Mouse (Mus musculus): ENCODE data around the gene P4ha2.
"Not testable (repeated sequence)": the region's sequence is repeated elsewhere in the genome, so short reads cannot be mapped to it uniquely, and the experiment has no call there.

Gene P4ha2

DNA sequence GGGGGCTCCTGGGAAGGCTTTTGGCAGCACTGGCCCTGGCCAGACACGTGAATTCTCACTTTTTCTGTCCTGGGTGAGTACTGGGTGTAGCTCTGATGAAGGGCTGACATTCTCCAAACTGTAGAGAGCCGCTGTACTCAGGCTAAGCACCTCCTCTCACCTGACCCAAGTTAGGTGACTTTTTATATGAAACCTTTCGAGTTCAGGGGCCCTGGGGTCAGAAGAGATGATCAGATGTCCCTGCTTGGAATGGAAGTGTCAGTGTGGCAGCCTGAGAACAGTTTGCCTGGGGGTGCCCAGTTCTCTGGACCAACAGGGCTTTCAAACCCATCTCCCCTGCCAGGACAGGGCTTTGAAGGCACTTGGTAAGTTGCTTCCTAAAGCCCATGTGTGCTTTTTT is 8.2 kb downstream of the P4ha2 start:
- no peak for DNase-seq

DNA sequence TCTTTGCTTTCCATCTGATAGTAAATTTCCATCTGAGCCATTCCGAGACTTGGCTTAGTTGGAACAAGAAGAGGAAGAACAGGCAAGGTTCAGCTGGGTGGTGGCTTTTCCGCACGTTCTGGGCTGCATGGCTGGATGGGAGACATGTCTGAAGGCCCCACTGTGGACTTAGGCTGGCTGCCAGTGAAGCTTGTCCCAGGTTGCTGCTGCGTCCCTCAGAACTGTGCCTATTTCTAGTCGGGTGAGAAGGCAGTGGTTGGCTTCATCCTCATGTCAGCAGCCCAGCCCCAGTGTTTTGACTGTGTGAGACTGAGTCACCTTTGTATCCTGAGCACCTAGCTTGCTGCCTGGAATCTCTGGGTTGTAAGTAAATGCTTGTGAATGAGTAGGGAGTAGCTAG is 9.0 kb downstream of the P4ha2 start:
- DNase-seq: peak; percentile 49 to 60

DNA sequence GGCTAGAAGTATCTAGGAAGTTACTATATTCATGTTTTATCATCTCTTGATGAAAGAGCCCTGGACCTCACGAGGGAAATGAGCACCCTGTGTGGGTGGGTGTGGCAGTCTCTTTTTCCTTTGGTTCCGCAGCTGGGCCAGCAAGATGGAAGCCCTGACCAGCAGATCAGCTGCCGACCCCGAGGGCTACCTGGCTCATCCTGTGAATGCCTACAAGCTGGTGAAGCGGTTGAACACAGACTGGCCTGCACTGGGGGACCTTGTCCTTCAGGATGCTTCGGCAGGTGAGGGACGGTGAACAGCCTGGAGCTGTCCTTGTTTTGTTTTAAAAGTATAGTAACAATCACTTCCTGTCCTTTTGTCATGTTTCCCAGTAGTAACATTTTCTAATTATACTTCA is 11.4 kb downstream of the P4ha2 start:
- no peak for DNase-seq

DNA sequence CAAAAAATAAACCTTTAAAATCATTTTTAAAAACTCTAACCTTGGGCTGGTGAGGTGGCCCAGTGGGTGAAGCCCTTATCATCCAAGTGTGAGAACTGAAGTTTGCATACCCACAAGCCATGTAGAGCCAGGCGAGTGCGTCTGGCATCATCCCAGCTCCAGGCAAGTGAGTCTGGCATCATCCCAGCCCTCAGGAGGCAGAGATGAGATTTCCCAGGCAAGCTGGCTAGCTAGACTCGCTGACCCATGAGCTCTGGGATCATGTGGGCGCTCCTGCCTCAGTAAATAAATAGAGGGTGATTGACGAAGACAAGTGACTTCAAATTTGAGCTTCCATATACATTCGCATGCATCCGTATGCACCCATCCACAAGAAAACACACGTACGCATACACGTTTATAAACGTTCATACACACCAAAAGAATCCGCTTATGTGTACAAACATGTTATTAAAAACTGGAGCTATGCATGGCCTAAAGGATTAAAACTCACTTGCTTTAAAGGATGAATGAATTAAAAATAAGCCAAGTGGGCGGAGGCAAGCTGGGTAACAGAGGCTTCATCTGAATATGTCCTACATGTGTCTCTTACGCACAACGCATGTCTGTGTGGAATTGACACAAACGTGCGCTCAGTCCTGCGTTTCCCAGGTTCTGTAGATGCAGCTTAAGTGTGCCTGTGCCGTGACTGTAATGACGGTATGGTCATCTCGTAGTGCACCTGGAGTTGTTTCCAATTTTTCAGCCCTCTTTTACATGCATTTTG is 12.3 kb downstream of the P4ha2 start:
- peak; percentile 90 for DNase-seq

DNA sequence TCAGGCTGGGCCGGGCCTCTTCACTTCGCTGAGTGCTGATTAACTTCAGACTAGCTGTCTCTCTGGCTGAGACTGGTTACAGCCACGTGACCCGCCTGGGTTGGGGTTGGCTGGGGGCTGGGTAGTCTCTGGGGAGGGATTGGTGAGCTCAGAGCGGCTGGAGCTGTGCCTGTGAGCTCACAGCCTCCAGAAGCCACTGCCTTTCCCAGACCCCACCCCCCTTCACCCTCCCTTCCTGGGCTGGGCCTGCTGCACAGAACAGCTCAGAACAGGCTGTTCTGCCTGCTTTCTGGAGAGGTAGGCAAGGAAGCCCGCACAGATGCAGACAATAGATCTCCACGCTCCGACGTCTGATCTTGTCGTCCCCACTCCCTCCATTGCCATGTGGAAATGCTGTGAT is 13.0 kb downstream of the P4ha2 start:
- peak; percentile 96 to 98 for DNase-seq

DNA sequence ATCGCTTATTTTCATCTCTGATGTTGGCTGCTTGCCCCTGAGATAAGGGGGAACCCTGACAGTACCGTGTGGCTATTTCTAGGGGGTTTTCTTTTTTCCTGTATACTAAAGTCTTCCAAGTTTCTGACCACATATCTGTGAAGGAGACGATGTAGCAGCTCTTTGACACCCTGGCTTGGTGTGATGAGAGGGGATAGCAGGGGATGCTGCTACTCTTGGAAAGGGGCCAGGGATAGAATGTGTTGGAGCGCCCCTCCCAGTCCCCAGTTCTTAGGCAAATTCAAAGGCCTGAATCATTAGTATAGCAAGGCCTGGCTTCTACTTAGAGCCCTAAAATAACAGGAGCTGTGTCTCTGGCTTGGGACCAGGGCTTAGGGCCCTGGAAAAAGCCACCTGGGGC is 13.5 kb downstream of the P4ha2 start:
- DNase-seq: no peak

DNA sequence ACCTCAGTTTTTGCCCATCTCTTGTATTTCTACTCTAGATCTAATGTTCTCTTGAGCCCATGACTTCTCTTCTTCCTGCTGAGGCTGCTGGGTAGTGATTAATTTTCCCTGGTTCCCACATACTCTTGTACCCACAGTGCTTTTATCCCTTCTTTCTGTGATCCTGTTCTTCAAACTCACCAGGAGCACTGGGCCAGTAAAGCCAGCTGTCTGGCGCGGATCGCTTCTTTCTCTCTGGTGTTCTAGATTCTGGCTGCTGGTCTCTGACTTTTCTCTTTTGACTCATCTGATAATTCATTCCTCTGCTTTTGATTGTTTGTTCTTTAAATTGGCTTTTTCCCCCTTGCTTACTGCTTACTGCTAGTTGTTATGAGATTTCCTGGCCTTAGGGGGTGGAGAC is 14.9 kb downstream of the P4ha2 start:
- no peak for DNase-seq

DNA sequence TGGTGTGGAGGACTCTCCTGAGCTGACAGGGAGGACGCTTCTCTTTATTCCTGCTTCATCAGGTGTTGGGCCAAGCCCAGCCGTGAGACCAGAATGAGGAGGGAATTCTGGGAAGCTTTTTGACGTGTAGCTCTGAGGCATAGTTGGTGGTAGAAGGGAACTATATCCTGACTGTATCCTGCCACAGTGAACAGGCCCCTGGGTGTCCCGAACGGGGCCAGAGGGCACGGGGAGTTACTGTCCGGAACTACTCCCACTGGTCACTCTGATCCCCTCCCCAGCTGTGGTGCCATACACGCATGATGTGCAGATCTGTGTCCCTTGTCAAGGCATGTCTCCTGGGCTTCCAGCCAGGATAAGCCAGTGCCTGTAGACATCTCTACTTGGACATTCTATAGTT is 15.4 kb downstream of the P4ha2 start:
- no peak for DNase-seq

DNA sequence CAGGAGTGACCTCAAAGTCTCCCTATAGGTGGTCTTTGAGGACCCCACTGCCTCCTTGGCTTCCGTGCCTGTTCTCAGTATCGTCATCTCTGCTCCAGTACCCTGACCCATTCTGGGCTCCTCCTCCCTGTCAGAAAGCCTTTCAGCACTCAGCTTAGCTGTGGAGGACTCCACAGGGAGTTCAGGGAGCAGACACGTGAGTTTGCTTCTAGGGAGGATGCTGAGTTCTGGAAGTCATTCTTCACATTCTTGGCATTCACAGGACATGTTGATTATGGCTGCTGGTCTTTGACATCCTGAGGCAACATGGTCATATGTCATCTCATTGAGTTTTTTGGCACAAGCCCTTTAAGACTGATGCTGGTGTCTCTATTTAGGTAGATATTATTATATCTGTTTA is 16.0 kb downstream of the P4ha2 start:
- peak in 1 of 2 experiments; percentile 60 for DNase-seq

DNA sequence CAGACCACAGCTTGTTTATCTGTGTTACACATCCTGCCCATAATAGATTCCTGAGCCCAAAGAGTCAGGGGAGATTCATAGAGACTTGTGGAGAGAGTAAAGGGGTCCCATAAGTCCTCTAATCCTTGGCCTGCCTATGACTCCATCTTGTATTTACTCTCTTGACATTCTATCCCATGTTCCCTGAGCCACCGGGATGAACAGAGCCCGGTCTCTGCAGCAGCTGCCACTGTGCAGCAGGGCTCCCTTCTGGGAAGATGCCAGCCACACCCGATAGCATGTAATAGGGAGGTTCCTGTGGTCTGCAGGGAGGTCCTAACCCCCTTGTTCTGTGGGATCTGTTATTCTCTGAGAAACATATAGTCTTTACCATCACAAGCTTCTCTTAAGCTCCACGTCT is 16.5 kb downstream of the P4ha2 start:
- DNase-seq: no peak

DNA sequence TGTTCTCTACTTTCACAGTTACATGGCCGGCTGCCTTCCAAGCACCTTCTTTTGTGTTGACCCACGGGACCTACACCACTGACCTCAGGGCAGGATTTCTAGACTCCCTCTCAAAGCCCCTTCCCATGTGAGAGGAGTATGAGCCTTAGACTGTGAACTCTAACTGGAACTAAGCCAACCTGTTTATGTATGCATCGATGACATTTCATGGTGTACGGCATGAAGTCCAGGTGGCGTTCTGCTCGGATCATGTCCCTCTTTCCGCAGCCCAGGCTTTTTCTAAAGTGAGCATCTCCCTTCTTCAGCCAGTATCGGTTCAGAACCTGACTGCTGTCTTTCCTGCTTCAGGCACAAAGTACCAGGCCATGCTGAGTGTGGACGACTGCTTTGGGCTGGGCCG is 17.2 kb downstream of the P4ha2 start:
- no peak for DNase-seq

DNA sequence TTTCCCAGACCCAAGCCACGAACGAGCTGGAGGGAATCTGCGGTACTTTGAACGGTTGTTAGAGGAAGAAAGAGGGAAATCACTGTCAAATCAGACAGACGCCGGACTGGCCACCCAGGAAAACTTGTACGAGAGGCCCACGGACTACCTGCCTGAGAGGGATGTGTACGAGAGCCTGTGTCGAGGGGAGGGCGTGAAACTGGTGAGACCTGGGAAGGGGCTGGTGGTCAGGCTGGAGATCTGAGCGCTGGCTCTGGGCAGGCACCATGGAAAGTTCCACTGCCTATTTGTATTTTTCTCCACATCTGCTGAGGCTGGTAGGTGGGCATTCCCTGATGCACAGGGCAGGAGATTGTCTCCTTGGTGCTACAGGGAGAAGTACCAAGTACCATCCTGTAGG is 19.2 kb downstream of the P4ha2 start:
- DNase-seq: no peak

DNA sequence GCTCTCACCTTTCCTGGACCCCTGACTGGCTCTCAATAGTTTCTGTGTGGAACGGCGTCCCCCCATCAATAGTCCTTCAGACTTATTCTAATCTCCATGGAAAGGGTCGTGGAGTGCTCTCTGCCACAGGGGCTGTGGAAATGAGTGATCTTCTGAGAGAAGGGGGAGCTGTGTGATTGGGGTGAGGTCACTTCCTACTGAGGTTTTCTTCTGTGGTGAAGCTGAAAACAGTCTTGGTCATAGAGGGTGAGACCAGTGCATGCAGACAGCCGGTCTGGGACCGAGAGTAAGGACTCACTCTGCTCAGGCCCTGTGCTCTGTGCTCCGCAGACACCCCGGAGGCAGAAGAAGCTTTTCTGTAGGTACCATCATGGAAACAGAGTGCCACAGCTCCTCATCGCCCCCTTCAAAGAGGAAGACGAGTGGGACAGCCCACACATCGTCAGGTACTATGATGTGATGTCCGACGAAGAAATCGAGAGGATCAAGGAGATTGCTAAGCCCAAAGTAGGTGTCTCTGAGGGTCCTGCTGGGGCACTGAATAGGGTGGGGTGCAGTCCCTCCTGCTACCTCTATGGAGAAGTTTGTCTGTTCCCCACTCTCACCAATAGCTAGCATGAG is 20.0 kb downstream of the P4ha2 start:
- no peak for DNase-seq

DNA sequence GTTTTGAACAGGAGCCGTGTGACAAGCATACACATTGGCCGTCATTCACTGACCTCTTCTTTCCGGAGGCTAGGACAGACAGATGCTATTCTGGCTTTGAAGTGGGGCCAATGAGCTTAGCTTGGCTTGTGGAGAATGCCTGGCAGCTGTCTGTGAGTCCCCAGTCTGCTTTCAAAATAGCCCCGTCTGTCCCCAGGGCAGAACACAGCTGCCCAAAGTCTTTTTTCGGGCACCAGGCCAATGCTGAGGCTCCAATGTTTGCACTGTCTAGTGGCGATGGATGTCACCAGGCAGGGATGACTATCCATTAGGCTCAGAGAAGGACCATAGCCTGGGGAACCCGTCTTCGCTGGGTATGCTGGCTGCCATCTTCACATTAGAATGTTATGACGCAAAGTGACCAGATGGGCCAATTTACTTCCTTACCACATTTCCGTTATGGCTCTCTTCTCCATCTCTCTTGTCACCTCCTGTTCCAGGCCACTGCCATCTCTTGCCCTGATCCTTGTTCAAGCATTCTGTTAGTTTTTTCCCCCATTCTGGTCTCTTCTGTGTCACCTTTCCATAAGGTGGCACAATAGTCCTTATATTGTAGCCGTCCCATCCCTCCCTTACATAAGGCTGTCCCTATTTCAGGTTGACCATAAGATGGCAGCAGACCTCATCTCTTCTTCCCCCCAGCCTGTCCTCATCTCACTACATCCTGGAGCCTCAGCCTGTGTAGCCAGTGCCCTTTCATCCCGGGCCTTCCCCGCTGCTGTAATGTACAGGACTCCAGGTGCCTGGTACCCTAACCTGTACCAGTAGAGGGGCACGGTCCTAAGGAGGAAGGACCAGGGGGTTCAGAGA is 22.7 kb downstream of the P4ha2 start:
- DNase-seq: no peak

DNA sequence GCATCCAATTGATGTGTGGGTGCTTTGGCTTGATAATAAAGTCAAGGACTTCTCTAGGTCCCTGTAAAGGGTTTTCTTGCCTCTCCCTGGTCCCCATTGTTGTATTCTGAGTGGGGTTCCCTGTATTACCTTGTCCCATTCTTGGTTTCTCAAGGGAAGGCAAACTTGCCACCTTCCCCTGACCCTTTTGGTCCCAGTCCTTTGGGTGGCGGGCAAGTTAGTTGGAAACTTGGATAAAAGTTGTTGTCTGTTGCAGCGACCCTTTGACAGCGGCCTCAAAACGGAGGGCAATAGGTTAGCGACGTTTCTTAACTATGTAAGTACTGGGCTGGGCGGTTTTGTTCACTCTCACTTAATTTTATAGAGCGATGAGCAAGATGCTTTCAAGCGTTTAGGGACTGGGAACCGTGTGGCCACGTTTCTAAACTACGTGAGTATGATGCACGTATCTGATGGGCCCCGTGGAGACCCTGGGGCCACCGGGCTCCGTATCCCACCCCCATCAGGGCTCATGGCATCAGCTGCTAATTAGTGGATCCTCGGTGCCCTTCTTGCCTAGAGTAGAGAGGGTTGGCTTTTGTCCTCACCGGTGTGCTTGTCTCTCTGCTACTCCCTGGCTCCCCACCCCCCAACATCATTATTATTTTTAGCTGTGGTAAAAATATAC is 26.2 kb downstream of the P4ha2 start:
- no peak for DNase-seq

DNA sequence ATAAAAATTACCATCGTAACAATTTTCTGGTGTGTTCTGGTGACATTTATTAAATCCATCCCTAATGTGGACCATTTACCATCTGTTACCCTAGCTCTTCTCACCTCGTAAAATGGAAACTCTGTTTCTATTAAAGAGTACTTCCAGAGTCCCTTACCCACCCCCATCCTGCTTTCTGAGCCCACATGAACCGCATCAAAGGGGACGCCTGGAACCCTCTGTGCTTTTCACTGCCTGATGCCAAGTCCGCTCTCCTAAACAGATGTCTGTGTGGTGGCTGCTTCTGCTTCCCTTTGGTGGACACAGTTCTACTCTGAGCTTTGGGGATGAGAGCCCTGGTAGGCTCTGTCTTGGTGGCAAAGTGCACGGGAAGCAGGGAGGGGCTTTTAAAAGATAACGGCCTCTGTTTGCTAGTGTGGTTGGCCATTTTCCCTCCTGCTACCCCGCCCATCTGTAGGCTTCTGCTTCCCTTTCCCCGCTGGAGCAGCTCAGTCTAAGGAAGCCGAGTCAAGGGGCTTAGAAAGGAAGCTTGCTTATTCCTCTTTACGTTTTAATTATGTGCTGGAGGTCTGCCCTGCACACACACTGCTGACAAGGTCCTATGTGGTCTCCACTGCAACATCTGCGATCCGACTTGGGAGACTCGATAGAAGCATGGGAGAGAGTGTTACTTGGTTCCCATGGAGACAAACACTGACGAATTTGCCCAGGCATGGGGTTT is 26.9 kb downstream of the P4ha2 start:
- no peak for DNase-seq

DNA sequence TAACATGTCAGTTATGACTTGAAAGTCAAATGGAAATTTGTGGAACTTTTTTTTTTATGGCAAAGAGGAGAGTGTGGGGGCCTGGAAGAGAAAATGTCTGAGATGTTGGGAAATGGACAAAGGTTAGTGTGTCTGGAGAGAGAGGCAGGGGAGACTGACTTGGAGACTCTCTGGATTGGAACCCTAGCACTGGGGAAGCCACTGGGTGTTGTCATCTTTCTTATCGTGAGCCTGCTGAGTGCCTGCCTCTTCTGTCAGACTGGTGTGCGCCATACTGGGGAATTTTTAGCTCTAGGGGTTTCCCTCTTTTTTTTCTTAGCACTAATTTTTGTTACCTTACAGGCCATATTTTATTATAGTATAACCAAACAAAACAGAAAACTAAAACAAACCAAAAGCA is 27.5 kb downstream of the P4ha2 start:
- DNase-seq: no peak

DNA sequence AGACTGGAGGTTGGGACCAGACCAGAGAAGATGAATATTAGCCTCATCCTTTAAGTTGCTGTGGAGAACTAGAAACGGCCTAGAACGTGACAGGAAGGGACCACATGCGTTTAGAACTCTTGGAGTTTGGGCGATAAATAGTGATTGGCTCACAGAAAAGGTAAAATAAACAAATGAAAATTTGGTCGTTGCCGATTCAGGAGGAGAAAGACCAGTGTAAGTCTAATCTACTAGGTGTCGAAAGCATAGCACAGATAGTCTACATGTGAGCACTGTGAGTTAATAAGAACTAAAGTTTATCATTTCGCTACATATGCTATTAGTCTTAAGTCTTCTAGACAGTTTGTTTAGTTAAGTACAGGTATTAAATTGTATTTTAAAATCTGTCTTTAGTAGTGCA is 30.1 kb downstream of the P4ha2 start:
- DNase-seq: no peak

DNA sequence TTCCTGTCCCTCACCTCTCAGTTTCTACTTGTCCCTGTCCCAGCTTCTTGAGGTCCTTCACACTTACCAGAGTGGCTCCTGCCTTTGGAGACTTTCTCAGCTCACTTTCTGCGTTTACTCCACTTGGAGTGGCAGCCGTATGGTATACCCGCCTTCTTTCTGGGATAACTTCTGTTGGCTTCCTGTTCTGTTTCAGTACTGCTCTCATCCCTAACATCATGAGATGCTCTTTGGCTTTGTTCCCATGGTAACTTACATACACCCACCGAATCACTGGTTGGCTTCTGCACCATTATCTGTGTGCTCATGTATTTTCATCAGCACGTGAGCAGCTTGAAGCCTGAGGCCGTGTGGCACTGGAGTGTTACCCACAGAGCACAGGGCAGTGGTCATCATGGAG is 30.8 kb downstream of the P4ha2 start:
- DNase-seq: no peak

DNA sequence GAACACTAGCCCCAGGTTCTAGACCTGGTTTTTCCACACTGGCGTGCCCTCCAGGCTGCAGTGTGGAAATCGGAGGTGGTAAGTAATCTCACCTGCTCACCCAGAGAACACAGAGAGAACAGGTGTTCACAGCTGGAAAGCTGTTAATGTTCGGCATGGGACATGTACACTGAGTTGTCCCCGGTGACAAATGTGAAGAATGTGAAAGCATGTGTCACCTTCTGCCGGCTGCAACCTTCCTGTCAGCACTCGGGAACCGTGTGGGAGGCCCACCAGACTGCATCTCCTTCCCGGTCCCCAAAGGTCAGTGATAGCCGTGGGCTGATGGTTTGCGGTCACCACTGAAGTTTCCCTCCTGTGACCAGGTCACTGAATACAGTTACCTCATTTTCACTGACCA is 32.4 kb downstream of the P4ha2 start:
- no peak for DNase-seq

DNA sequence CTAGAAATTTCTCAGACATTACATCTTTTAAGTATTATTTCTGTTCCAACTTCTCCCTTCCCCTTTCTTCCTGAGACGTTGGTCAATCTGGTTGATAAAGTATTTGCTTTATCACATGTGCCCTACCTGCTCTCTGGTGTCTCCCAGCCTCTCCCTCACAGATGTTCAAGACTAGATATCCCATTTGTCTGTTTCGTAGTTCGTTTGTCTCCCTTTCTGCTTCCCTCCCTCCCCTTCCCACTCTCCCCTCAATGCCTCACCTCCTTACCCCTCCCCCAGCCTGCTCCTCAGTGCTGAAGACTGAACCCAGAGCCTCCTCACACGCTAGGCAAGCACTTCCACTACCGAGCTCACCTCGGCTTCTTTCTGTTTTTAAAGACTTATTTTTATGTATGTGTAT is 35.0 kb downstream of the P4ha2 start:
- DNase-seq: no peak

DNA sequence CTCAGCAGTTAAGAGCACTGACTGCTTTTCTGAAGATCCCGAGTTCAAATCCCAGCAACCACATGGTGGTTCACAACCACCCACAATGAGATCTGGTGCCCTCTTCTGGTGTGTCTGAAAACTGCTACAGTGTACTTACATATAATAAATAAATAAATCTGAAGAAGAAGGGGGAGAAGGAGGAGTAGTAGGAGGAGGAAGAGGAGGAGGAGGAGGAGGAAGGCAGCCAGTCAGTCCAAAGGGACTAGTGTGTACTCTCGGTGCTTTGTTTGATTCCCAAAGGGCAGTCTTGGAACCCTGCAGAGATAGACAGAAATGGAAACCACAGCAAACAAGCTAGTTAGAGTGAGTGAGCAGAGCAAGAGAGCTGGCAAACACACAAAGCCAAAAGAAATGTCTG is 40.3 kb downstream of the P4ha2 start:
- DNase-seq: not testable (repeated sequence)

Measured in kidney, adult 8-10 months (tissue).